Mouse (Mus musculus) liver, embryonic 15.5 days (tissue): ENCODE measurements around the gene Ttc5. TPM values are rescaled to one million over a fixed set of nuclear protein-coding genes. Genes with fewer than 3 reads are reported as not detected.
"Not testable (repeated sequence)": the region's sequence is repeated elsewhere in the genome, so short reads cannot be mapped to it uniquely, and the experiment has no call there.

Experiments used
- ATAC-seq: fragments of 200-750 bp; cut with Nextera tagmentation; 2 replicates; pipeline ENCODE4 v1.8.0; 2017; ENCODE audit warnings: moderate number of reproducible peaks, mild to moderate bottlenecking, moderate library complexity; ENCODE audit not compliant: insufficient read depth
- H3K27ac ChIP-seq: fragments of 300-500 bp; sonication (generic); replicated peaks from 2 replicates; pipeline ENCODE4 v1.5.1; 2015; ENCODE audit warnings: mild to moderate bottlenecking, inconsistent platforms
- H3K27me3 ChIP-seq: fragments of 300-500 bp; sonication (generic); 2 replicates; pipeline ENCODE4 v1.6.1; 2015; ENCODE audit warnings: mild to moderate bottlenecking, inconsistent platforms
- H3K36me3 ChIP-seq: fragments of 300-500 bp; sonication (generic); replicated peaks from 2 replicates; pipeline ENCODE4 v1.6.1; 2015; ENCODE audit warnings: moderate library complexity, mild to moderate bottlenecking, inconsistent platforms
- H3K4me1 ChIP-seq: fragments of 300-500 bp; sonication (generic); replicated peaks from 2 replicates; pipeline ENCODE4 v1.6.1; 2015; ENCODE audit warnings: inconsistent platforms
- H3K4me2 ChIP-seq: fragments of 300-500 bp; sonication (generic); 2 replicates; pipeline ENCODE4 v1.6.1; 2015; ENCODE audit warnings: moderate library complexity, mild to moderate bottlenecking, inconsistent platforms
- H3K4me3 ChIP-seq: fragments of 300-500 bp; sonication (generic); replicated peaks from 2 replicates; pipeline ENCODE4 v1.5.1; 2015; ENCODE audit warnings: mild to moderate bottlenecking, inconsistent platforms
- H3K9ac ChIP-seq: fragments of 300-500 bp; sonication (generic); 2 replicates; pipeline ENCODE4 v1.6.1; 2015; ENCODE audit warnings: moderate library complexity, mild to moderate bottlenecking, inconsistent platforms
- H3K9me3 ChIP-seq: fragments of 300-500 bp; sonication (generic); replicated peaks from 2 replicates; pipeline ENCODE4 v1.6.1; 2016; ENCODE audit warnings: inconsistent platforms
- WGBS: fragments of 180-500 bp; shearing (Covaris S2); methylation state at CpG from one replicate; pipeline ENCODE4 v1.1.7; 2015; ENCODE audit warnings: mixed read lengths; ENCODE audit not compliant: insufficient replicate concordance; 5-methylcytosine and 5-hydroxymethylcytosine counted together
- polyA plus RNA-seq: library from polyadenylated mRNA; unstranded; fragments of >200 nt; fragmentation: Nextera tagmentation; extraction: Ambion mirVana; gene quantifications from 2 replicates; pipeline ENCODE4 v1.2.1, GENCODE M21; 2015

Ttc5 gene
- polyA plus RNA-seq, 1 experiment from 2014 or later, result 16.3 TPM

GRCm38 (mm10) chr14:50771342-50771741 lies 14.0 kb downstream of the Ttc5 start:
- Histone ChIP-seq H3K27ac (no peak overlapping the region), H3K4me2 (no peak overlapping the region), H3K27me3 (no peaks in the 10 kb centered on the region), H3K9ac (no peak overlapping the region), H3K36me3 (peaks cover 50% of the 10 kb centered on the region), H3K4me1 (no peaks in the 10 kb centered on the region), H3K4me3 (no peak overlapping the region), H3K9me3 (no peaks in the 10 kb centered on the region)
- ATAC-seq, result no peak
- WGBS, result 53% methylated on average over 2 of the region's 2 CpGs

- 81% methylated on average over 6 of the region's 6 CpGs for WGBS
- no peak overlapping the region for H3K4me3 ChIP-seq
- no peak overlapping the region for H3K9ac ChIP-seq
- peaks cover 33% of the 10 kb centered on the region for H3K36me3 ChIP-seq
- H3K9me3 ChIP-seq, result no peaks in the 10 kb centered on the region
- no peaks in the 10 kb centered on the region for H3K27me3 ChIP-seq
- H3K27ac ChIP-seq, result no peak overlapping the region
- ATAC-seq, result no peak
- H3K4me1 ChIP-seq, result no peaks in the 10 kb centered on the region
- no peak overlapping the region for H3K4me2 ChIP-seq
These were observed 19.6 kb downstream of the Ttc5 start for GRCm38 (mm10) chr14:50765736-50766135.

- Histone ChIP-seq H3K4me2 (no peak overlapping the region), H3K27ac (no peak overlapping the region), H3K27me3 (no peaks in the 10 kb centered on the region), H3K9me3 (no peaks in the 10 kb centered on the region), H3K36me3 (no peaks in the 10 kb centered on the region), H3K9ac (no peak overlapping the region), H3K4me1 (no peaks in the 10 kb centered on the region), H3K4me3 (no peak overlapping the region)
- WGBS, result 51% methylated on average over 5 of the region's 5 CpGs
- ATAC-seq, result no peak
These were observed 26.8 kb downstream of the Ttc5 start for GRCm38 (mm10) chr14:50758416-50759085.

GRCm38 (mm10) chr14:50744994-50745393 lies 40.3 kb downstream of the Ttc5 start, which contains the start of gene Olfr749:
Gene Olfr749 (minus strand): TSS chr14:50745094.
- H3K27ac ChIP-seq, result no peak within 1 kb of the TSS

GRCm38 (mm10) chr14:50741584-50741983 lies 43.7 kb downstream of the Ttc5 start:
- Histone ChIP-seq H3K27ac (no peak overlapping the region), H3K9ac (no peak overlapping the region), H3K27me3 (no peaks in the 10 kb centered on the region), H3K36me3 (no peaks in the 10 kb centered on the region), H3K4me3 (no peak overlapping the region), H3K9me3 (no peaks in the 10 kb centered on the region), H3K4me2 (no peak overlapping the region), H3K4me1 (no peaks in the 10 kb centered on the region)
- WGBS, result 53% methylated on average over 2 of the region's 2 CpGs
- no peak for ATAC-seq

More at GRCm38 (mm10) chr14:50744994-50745393, 40.3 kb downstream of the Ttc5 start, which contains the start of gene Olfr749:
- no peaks in the 10 kb centered on the region for H3K4me1 ChIP-seq
- no peaks in the 10 kb centered on the region for H3K27me3 ChIP-seq
- no peaks in the 10 kb centered on the region for H3K36me3 ChIP-seq
- no peak for ATAC-seq
- no peak within 1 kb of the TSS for H3K4me3 ChIP-seq
- H3K9me3 ChIP-seq, result no peaks in the 10 kb centered on the region
- no peak within 1 kb of the TSS for H3K4me2 ChIP-seq
- H3K9ac ChIP-seq, result no peak within 1 kb of the TSS

- no peaks in the 10 kb centered on the region for H3K4me1 ChIP-seq
- no peak for ATAC-seq
- 26% methylated on average over 2 of the region's 2 CpGs for WGBS
- no peak overlapping the region for H3K27ac ChIP-seq
- H3K4me2 ChIP-seq, result no peak overlapping the region
- no peaks in the 10 kb centered on the region for H3K9me3 ChIP-seq
- H3K4me3 ChIP-seq, result no peak overlapping the region
- no peaks in the 10 kb centered on the region for H3K27me3 ChIP-seq
- H3K36me3 ChIP-seq, result no peaks in the 10 kb centered on the region
- H3K9ac ChIP-seq, result no peak overlapping the region
These were observed 45.0 kb downstream of the Ttc5 start for GRCm38 (mm10) chr14:50740334-50740733.

- not testable (repeated sequence) for H3K9ac ChIP-seq, H3K4me2 ChIP-seq, H3K27me3 ChIP-seq, H3K4me1 ChIP-seq, H3K9me3 ChIP-seq, ATAC-seq, H3K4me3 ChIP-seq, H3K27ac ChIP-seq, H3K36me3 ChIP-seq
- WGBS, result 44% methylated on average over 4 of the region's 4 CpGs
These were observed 62.9 kb downstream of the Ttc5 start for GRCm38 (mm10) chr14:50722371-50722770.

- not testable (repeated sequence) for H3K27ac ChIP-seq
These were observed 65.4 kb downstream of the Ttc5 start for GRCm38 (mm10) chr14:50719875-50720274.

More at GRCm38 (mm10) chr14:50719875-50720274, 65.4 kb downstream of the Ttc5 start:
- not testable (repeated sequence) for H3K9me3 ChIP-seq, H3K36me3 ChIP-seq, H3K4me2 ChIP-seq, ATAC-seq, H3K9ac ChIP-seq, H3K4me1 ChIP-seq, H3K27me3 ChIP-seq, H3K4me3 ChIP-seq
- WGBS, result 76% methylated on average over 15 of the region's 15 CpGs

Other genes starting within 250 kb of the Ttc5 start
- gene Olfr744, start 170.6 kb downstream of the Ttc5 start, polyA plus RNA-seq, result not detected in 2 replicates
- gene Olfr745, start 146.1 kb downstream of the Ttc5 start, polyA plus RNA-seq, result not detected in 2 replicates
- not detected in 2 replicates for gene Olfr746, start 138.4 kb downstream of the Ttc5 start, polyA plus RNA-seq
- not detected in 2 replicates for gene Olfr747, start 92.3 kb downstream of the Ttc5 start, polyA plus RNA-seq
- not detected in 2 replicates for gene Olfr748, start 78.1 kb downstream of the Ttc5 start, polyA plus RNA-seq
- gene Olfr749, start 40.4 kb downstream of the Ttc5 start, polyA plus RNA-seq, result not detected in 2 replicates
- gene Ccnb1ip1, start 22.2 kb upstream of the Ttc5 start, polyA plus RNA-seq, result not detected in 2 replicates
- gene Parp2, start 22.3 kb upstream of the Ttc5 start, polyA plus RNA-seq, result 25.7 and 28.0 TPM in 2 replicates
- 3.8 and 4.3 TPM in 2 replicates for gene Tep1, start 85.0 kb upstream of the Ttc5 start, polyA plus RNA-seq
- gene Klhl33, start 112.0 kb upstream of the Ttc5 start, polyA plus RNA-seq, result 0.13 and 0.20 TPM in 2 replicates
- 54.7 and 57.7 TPM in 2 replicates for gene Osgep, start 139.4 kb upstream of the Ttc5 start, polyA plus RNA-seq
- 61.4 and 70.5 TPM in 2 replicates for gene Apex1, start 139.4 kb upstream of the Ttc5 start, polyA plus RNA-seq
- 23.0 and 24.5 TPM in 2 replicates for gene Pip4p1, start 145.3 kb upstream of the Ttc5 start, polyA plus RNA-seq
- 80.6 and 83.3 TPM in 2 replicates for gene Pnp, start 145.6 kb upstream of the Ttc5 start, polyA plus RNA-seq
- gene Gm49342, start 159.0 kb upstream of the Ttc5 start, polyA plus RNA-seq, result not detected in 2 replicates
- 9.8 and 10.0 TPM in 2 replicates for gene Pnp2, start 170.5 kb upstream of the Ttc5 start, polyA plus RNA-seq
- gene Rnase10, start 222.2 kb upstream of the Ttc5 start, polyA plus RNA-seq, result 0.07 TPM in 1 of 2 replicates, not detected in the other